In the genomic region with DNA sequence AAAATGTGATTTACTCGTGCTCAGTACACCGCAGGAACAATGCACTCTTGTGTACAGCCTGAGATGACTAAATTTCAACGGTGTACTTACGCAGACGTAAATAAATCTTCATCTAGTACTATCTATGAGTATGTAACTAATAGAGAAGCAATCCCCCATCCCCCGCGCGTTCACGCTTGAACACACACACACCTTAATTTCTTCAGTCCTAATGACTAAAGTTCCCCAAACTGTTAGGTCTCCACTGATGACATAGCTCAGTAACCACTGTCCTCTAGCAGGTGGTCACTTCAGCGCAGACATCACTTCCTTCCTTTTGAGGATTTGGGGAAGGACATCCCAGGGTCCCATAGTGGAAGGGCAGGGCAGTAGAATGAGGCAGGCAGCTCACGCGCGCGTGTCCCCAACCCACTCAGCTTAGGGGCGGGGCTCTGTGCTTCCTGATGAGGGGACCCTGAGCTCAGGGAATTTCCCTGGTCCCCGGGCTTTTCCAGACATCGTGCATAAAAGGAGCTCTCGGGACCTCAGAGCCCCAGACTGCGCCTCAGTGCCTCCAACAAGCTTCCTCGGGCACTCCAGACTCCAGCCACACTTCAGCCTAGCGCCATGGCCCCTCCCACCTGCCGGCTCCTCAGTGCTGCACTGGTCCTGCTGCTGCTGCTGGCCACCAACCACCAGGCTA, we compare ENCODE assay signal across 8 mouse cellular contexts. TPM values are rescaled to one million over a fixed set of nuclear protein-coding genes. Genes with fewer than 3 reads are reported as not detected.
DNase-seq lines count a peak whose midpoint lies in the region; ATAC-seq and TF ChIP-seq lines count a peak whose summit lies in the region.

A gene (plus strand): TSS at position 533 of the 682 bp plus-strand sequence.

- ATAC-seq in heart, embryonic 11.5 days (replicated peaks; ENCODE audit: insufficient number of reproducible peaks, low FRiP score, low TSS enrichment), result no peak
- peak; percentile 58 for ATAC-seq in midbrain, embryonic 14.5 days (ENCODE audit: low FRiP score, low TSS enrichment)

- H3K4me2 ChIP-seq in heart, embryonic 11.5 days, result peak within 1 kb of the TSS; percentile 75
- peak within 1 kb of the TSS; percentile 69 for H3K4me2 ChIP-seq in midbrain, embryonic 14.5 days (ENCODE audit: low read length)

- peak within 1 kb of the TSS; percentile 38 for H3K4me3 ChIP-seq in heart, embryonic 11.5 days (ENCODE audit: low read depth, low read length)
- H3K4me3 ChIP-seq in forebrain, embryonic 10.5 days, result peak within 1 kb of the TSS; percentile 51
- H3K4me3 ChIP-seq in midbrain, embryonic 14.5 days (replicated peaks; ENCODE audit: low read depth, low read length), result peak within 1 kb of the TSS; percentile 31
- no peak within 1 kb of the TSS for H3K4me3 ChIP-seq in left cerebral cortex, adult 2 months

- no peak within 1 kb of the TSS for H3K27ac ChIP-seq in heart, embryonic 11.5 days (ENCODE audit: low read depth, low read length)
- no peak within 1 kb of the TSS for H3K27ac ChIP-seq in forebrain, embryonic 10.5 days
- no peak within 1 kb of the TSS for H3K27ac ChIP-seq in midbrain, embryonic 14.5 days (replicated peaks; ENCODE audit: low read depth, low read length)
- H3K27ac ChIP-seq in left cerebral cortex, adult 2 months, result no peak within 1 kb of the TSS

- intact Hi-C loops in left cerebral cortex, postnatal 36 days (cut with DNase I), result no loop called here
- intact Hi-C loops in left cerebral cortex, adult 2 months (cut with DNase I), result loop anchor here (10.0 kb wide), 3 partner anchors 299 to 699 kb away; no protein-coding TSS in a partner anchor

- H3K4me1 ChIP-seq in heart, embryonic 11.5 days (ENCODE audit: control insufficient read depth, insufficient read depth, low read length), result peaks cover 2% of the 10 kb centered on the region; the same call in 1 of the 2 replicates
- peaks cover 16% of the 10 kb centered on the region for H3K4me1 ChIP-seq in forebrain, embryonic 10.5 days
- peaks cover 8% of the 10 kb centered on the region; the same call in 1 of the 2 replicates for H3K4me1 ChIP-seq in midbrain, embryonic 14.5 days (ENCODE audit: control insufficient read depth, insufficient read depth, low read length)

- H3K27me3 ChIP-seq in heart, embryonic 11.5 days (ENCODE audit: control insufficient read depth, insufficient read depth, low read length), result peaks cover 13% of the 10 kb centered on the region
- H3K27me3 ChIP-seq in forebrain, embryonic 10.5 days (ENCODE audit: poor library complexity, severe bottlenecking), result peaks cover 18% of the 10 kb centered on the region
- peaks cover 5% of the 10 kb centered on the region; the same call in 1 of the 2 replicates for H3K27me3 ChIP-seq in midbrain, embryonic 14.5 days (ENCODE audit: control insufficient read depth, insufficient read depth, low read length)

- H3K36me3 ChIP-seq in heart, embryonic 11.5 days (ENCODE audit: control insufficient read depth, insufficient read depth, low read length), result no peaks in the 10 kb centered on the region
- H3K36me3 ChIP-seq in forebrain, embryonic 10.5 days (replicated peaks), result no peaks in the 10 kb centered on the region
- H3K36me3 ChIP-seq in midbrain, embryonic 14.5 days (ENCODE audit: control insufficient read depth, insufficient read depth, low read length), result no peaks in the 10 kb centered on the region

- DNase-seq in heart, postnatal 4 days, result no peak
- DNase-seq in forebrain, embryonic 10.5 days (ENCODE audit: extremely low spot score, low spot score), result peak; percentile 24
- peak; percentile 17 to 51 for DNase-seq in kidney, postnatal 4 days
- peak; percentile 39 for DNase-seq in midbrain, embryonic 14.5 days
- DNase-seq in left cerebral cortex, postnatal 36 days (ENCODE audit: low spot score in 2 of 2), result no peak
- DNase-seq in left cerebral cortex, adult 2 months (ENCODE audit: extremely low spot score in 1 of 2, low spot score in 2 of 2), result no peak
- no peak for DNase-seq in ovary, postnatal 14 days (ENCODE audit: low spot score)

- 0 out of 2 replicates have a peak within 1 kb of the TSS, but pooled peaks have one; percentile 16 for H3K9ac ChIP-seq in heart, embryonic 11.5 days (ENCODE audit: low read depth, low read length)
- no peak within 1 kb of the TSS for H3K9ac ChIP-seq in midbrain, embryonic 14.5 days (replicated peaks; ENCODE audit: low read length)

- TF ChIP-seq CTCF in left cerebral cortex, adult 2 months (IDR thresholded peaks at IDR 0.05), result no peak

- no peaks in the 10 kb centered on the region for H3K9me3 ChIP-seq in heart, embryonic 11.5 days (replicated peaks; ENCODE audit: control insufficient read depth, low read length)
- H3K9me3 ChIP-seq in forebrain, embryonic 10.5 days, result no peaks in the 10 kb centered on the region
- no peaks in the 10 kb centered on the region for H3K9me3 ChIP-seq in midbrain, embryonic 14.5 days (ENCODE audit: control insufficient read depth, low read length)

- WGBS in heart, embryonic 11.5 days (ENCODE audit: insufficient replicate concordance), result 12% methylated on average over 22 of the region's 22 CpGs
- 8% methylated on average over 22 of the region's 22 CpGs for WGBS in forebrain, embryonic 10.5 days
- WGBS in midbrain, embryonic 14.5 days, result 8% methylated on average over 22 of the region's 22 CpGs

RNA-seq across cellular contexts. Expression of the gene that starts here (rescaled TPM):
- not detected in 2 replicates for polyA plus RNA-seq in heart, embryonic 11.5 days (2014; fragmentation: Nextera tagmentation; extraction: Ambion mirVana)
- not detected for total RNA-seq in heart, postnatal 4 days (2021)
- polyA plus RNA-seq in forebrain, embryonic 10.5 days (2016; fragmentation: Nextera tagmentation; extraction: Ambion mirVana), result not detected in 2 replicates
- not detected in 2 replicates for polyA plus RNA-seq in midbrain, embryonic 14.5 days (2014; fragmentation: Nextera tagmentation; extraction: Ambion mirVana)
- not detected for total RNA-seq in left cerebral cortex, postnatal 36 days (2021)
- total RNA-seq in left cerebral cortex, adult 2 months (2021), result not detected

Comparison
In these comparisons a context has a peak if more than half of its experiments do, and no peak if none do; other contexts are left out.
1. Peak in DNase-seq and H3K4me3 ChIP-seq in forebrain, embryonic 10.5 days; RNA of the gene not detected or under 1 TPM.
2. Peak in DNase-seq, ATAC-seq, H3K4me3 ChIP-seq and H3K4me2 ChIP-seq in midbrain, embryonic 14.5 days; RNA of the gene not detected or under 1 TPM.
3. DNase-seq: peak in kidney, postnatal 4 days (2 of 2); none in heart, postnatal 4 days (single experiment), left cerebral cortex, postnatal 36 days (0 of 2), left cerebral cortex, adult 2 months (0 of 2) and ovary, postnatal 14 days (single experiment).